Mouse (Mus musculus): Measurements from ENCODE around the gene Tmem91. TPM values are rescaled to one million over a fixed set of nuclear protein-coding genes. Genes with fewer than 3 reads are reported as not detected.

Tmem91 gene
- polyA plus RNA-seq, 1 experiment = 0.61 TPM

- no peak for TF ChIP-seq POLR2A (IDR thresholded peaks at IDR 0.05; ENCODE audit: low read depth, low read length)
- peak; percentile 48; the same call in 1 of the 2 replicates for TF ChIP-seq CTCF (IDR thresholded peaks at IDR 0.05; ENCODE audit: extremely low read depth, insufficient read depth, insufficient read length, insufficient replicate concordance)
- Histone ChIP-seq H3K27me3 (ENCODE audit: control insufficient read depth, insufficient read depth, low read length) (no peaks in the 10 kb centered on the region), H3K4me3 (ENCODE audit: extremely low read depth, insufficient read depth, insufficient read length) (no peak overlapping the region), H3K4me1 (ENCODE audit: control insufficient read depth, insufficient read depth, insufficient read length) (peaks cover 6% of the 10 kb centered on the region; the same call in 1 of the 2 replicates), H3K36me3 (ENCODE audit: control insufficient read depth, insufficient read depth, low read length) (peaks cover 61% of the 10 kb centered on the region), H3K27ac (ENCODE audit: insufficient read depth, low read length) (no peak overlapping the region)
- no peak for DNase-seq (ENCODE audit: low read depth in 1 of 2, low spot score in 2 of 2)
- WGBS = 95% methylated on average over 12 of the region's 12 CpGs
Measured at GRCm38 (mm10) chr7:25700732-25701131, 25.8 kb upstream of the Tmem91 start.

- TF ChIP-seq CTCF (IDR thresholded peaks at IDR 0.05; ENCODE audit: extremely low read depth, insufficient read depth, insufficient read length, insufficient replicate concordance) = no peak
- no peak for TF ChIP-seq POLR2A (IDR thresholded peaks at IDR 0.05; ENCODE audit: low read depth, low read length)
- H3K4me3 ChIP-seq (ENCODE audit: extremely low read depth, insufficient read depth, insufficient read length) = no peak overlapping the region
- H3K4me1 ChIP-seq (ENCODE audit: control insufficient read depth, insufficient read depth, insufficient read length) = no peaks in the 10 kb centered on the region
- H3K27me3 ChIP-seq (ENCODE audit: control insufficient read depth, insufficient read depth, low read length) = no peaks in the 10 kb centered on the region
- no peak for DNase-seq (ENCODE audit: low read depth in 1 of 2, low spot score in 2 of 2)
- H3K36me3 ChIP-seq (ENCODE audit: control insufficient read depth, insufficient read depth, low read length) = peaks cover 62% of the 10 kb centered on the region
- no peak overlapping the region for H3K27ac ChIP-seq (ENCODE audit: insufficient read depth, low read length)
- WGBS = 94% methylated on average over 13 of the region's 13 CpGs
Measured at GRCm38 (mm10) chr7:25699851-25700250, 24.9 kb upstream of the Tmem91 start.

GRCm38 (mm10) chr7:25694104-25694503 lies 19.1 kb upstream of the Tmem91 start:
- 90% methylated on average over 8 of the region's 8 CpGs for WGBS

GRCm38 (mm10) chr7:25690051-25690450 lies 15.1 kb upstream of the Tmem91 start:
- Histone ChIP-seq H3K27ac (ENCODE audit: insufficient read depth, low read length) (peak overlapping the region; percentile 89), H3K4me1 (ENCODE audit: control insufficient read depth, insufficient read depth, insufficient read length) (peaks cover 19% of the 10 kb centered on the region), H3K4me3 (ENCODE audit: extremely low read depth, insufficient read depth, insufficient read length) (peak overlapping the region; percentile 88), H3K36me3 (ENCODE audit: control insufficient read depth, insufficient read depth, low read length) (peaks cover 25% of the 10 kb centered on the region), H3K27me3 (ENCODE audit: control insufficient read depth, insufficient read depth, low read length) (no peaks in the 10 kb centered on the region)
- TF ChIP-seq CTCF (IDR thresholded peaks at IDR 0.05; ENCODE audit: extremely low read depth, insufficient read depth, insufficient read length, insufficient replicate concordance) (no peak), POLR2A (IDR thresholded peaks at IDR 0.05; ENCODE audit: low read depth, low read length) (no peak)
- 42% methylated on average over 5 of the region's 5 CpGs for WGBS
- no peak for DNase-seq (ENCODE audit: low read depth in 1 of 2, low spot score in 2 of 2)

More at GRCm38 (mm10) chr7:25694104-25694503, 19.1 kb upstream of the Tmem91 start:
- Histone ChIP-seq H3K27me3 (ENCODE audit: control insufficient read depth, insufficient read depth, low read length) (no peaks in the 10 kb centered on the region), H3K27ac (ENCODE audit: insufficient read depth, low read length) (no peak overlapping the region), H3K4me1 (ENCODE audit: control insufficient read depth, insufficient read depth, insufficient read length) (peaks cover 11% of the 10 kb centered on the region; the same call in 1 of the 2 replicates), H3K36me3 (ENCODE audit: control insufficient read depth, insufficient read depth, low read length) (peaks cover 56% of the 10 kb centered on the region), H3K4me3 (ENCODE audit: extremely low read depth, insufficient read depth, insufficient read length) (no peak overlapping the region)
- DNase-seq (ENCODE audit: low read depth in 1 of 2, low spot score in 2 of 2) = no peak
- TF ChIP-seq POLR2A (IDR thresholded peaks at IDR 0.05; ENCODE audit: low read depth, low read length) = no peak
- no peak for TF ChIP-seq CTCF (IDR thresholded peaks at IDR 0.05; ENCODE audit: extremely low read depth, insufficient read depth, insufficient read length, insufficient replicate concordance)

- Histone ChIP-seq H3K27ac (ENCODE audit: insufficient read depth, low read length) (peak overlapping the region; percentile 89), H3K36me3 (ENCODE audit: control insufficient read depth, insufficient read depth, low read length) (peaks cover 22% of the 10 kb centered on the region), H3K27me3 (ENCODE audit: control insufficient read depth, insufficient read depth, low read length) (no peaks in the 10 kb centered on the region), H3K4me1 (ENCODE audit: control insufficient read depth, insufficient read depth, insufficient read length) (peaks cover 24% of the 10 kb centered on the region), H3K4me3 (ENCODE audit: extremely low read depth, insufficient read depth, insufficient read length) (peak overlapping the region; percentile 88)
- TF ChIP-seq CTCF (IDR thresholded peaks at IDR 0.05; ENCODE audit: extremely low read depth, insufficient read depth, insufficient read length, insufficient replicate concordance) (no peak), POLR2A (IDR thresholded peaks at IDR 0.05; ENCODE audit: low read depth, low read length) (no peak)
- WGBS = 1% methylated on average over 12 of the region's 12 CpGs
- DNase-seq (ENCODE audit: low read depth in 1 of 2, low spot score in 2 of 2) = peak in 1 of 2 experiments; percentile 61
Measured at GRCm38 (mm10) chr7:25689603-25690021, 14.6 kb upstream of the Tmem91 start.

GRCm38 (mm10) chr7:25688810-25689586 lies 14.0 kb upstream of the Tmem91 start:
- TF ChIP-seq POLR2A (IDR thresholded peaks at IDR 0.05; ENCODE audit: low read depth, low read length) (no peak), CTCF (IDR thresholded peaks at IDR 0.05; ENCODE audit: extremely low read depth, insufficient read depth, insufficient read length, insufficient replicate concordance) (no peak)
- peak overlapping the region; percentile 88 for H3K4me3 ChIP-seq (ENCODE audit: extremely low read depth, insufficient read depth, insufficient read length)
- peaks cover 29% of the 10 kb centered on the region for H3K4me1 ChIP-seq (ENCODE audit: control insufficient read depth, insufficient read depth, insufficient read length)
- H3K36me3 ChIP-seq (ENCODE audit: control insufficient read depth, insufficient read depth, low read length) = peaks cover 17% of the 10 kb centered on the region
- peak overlapping the region; percentile 89 for H3K27ac ChIP-seq (ENCODE audit: insufficient read depth, low read length)
- DNase-seq (ENCODE audit: low read depth in 1 of 2, low spot score in 2 of 2) = peak; percentile 73 to 79
- no peaks in the 10 kb centered on the region for H3K27me3 ChIP-seq (ENCODE audit: control insufficient read depth, insufficient read depth, low read length)
- 1% methylated on average over 50 of the region's 52 CpGs for WGBS

Data from spleen, adult 2 months (tissue).